Mouse (Mus musculus) monocyte, adult 5-6 weeks (primary cell): ENCODE results near the gene Proz. TPM values are rescaled to one million over a fixed set of nuclear protein-coding genes. Genes with fewer than 3 reads are reported as not detected.

ENCODE experiments used
- ATAC-seq: fragments of 153-309, 156-312 bp; replicated peaks from 2 replicates; pipeline ENCODE4 v1.8.0; 2017; ENCODE audit warnings: mild to moderate bottlenecking; ENCODE audit not compliant: low TSS enrichment, insufficient number of reproducible peaks, severe bottlenecking, poor library complexity, low FRiP score
- total RNA-seq: library from RNA; stranded (forward); fragments of 200-1000, 200-491, 200-594 nt; gene quantifications from 3 replicates; pipeline ENCODE4 v1.2.3, GENCODE M21; 2017

Gene Proz
- 0.68 TPM in 1 of 3 replicates, not detected in the others for total RNA-seq

DNA sequence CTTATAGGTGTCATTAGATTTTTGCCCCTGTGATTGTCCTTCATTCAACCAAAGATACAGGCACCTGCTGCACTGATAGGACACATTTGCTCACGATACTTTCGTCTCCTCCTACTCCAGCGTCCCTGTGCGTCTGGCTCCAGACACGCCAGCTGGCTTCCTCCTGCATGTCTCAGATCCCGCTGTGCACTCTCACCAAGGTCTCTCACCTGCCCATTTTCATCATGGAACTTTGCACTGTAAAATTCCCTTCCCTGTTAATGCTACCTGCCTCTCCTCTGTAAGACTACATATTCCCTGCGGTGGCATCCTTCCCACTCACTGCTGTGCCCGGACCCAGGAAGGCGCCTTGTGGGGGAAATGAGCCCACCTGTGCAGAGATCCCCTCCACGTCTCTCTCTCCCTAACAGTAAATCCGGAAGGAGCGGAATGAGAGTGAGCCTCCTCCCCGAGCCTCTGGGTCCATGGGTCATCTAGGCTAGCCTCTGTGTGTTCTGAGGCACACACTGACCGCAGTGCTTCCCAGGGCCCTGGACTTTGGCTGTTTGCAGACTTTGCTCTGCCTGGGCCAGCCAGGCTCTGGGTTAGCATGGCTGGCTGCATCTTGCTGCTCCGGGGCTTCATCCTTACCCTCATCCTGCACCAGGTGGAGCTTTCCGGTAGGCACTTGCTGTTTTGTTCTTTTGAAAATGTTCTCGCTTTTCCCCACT lies at the start of gene Proz:
TSS of gene Proz (plus strand) at position 474 of the 710 bp plus-strand sequence.
- no peak for ATAC-seq

GRCm38 (mm10) chr8:13019560-13019959 lies 41.2 kb upstream of the Proz start:
- no peak for ATAC-seq

DNA sequence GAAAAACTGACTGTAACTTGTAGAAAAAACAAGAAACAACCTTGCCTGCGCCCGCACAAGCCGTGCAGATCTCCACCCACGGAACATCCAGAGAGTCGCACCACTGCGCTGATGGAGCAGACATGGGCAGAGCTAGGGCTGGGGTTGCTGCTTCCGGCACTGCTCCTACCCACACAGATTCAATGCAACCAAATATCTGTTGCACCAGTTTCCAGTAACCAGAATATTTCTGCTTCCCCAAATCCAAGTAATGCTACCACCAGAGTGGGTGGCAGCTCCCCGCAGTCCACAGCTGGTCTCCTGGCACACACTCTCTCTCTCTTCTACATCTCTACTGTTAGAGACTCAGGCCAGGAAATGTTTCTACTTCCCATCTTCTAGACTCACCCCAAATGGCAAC lies 38.9 kb upstream of the Proz start:
- 0 out of 2 replicates have a peak, but pooled peaks have one; percentile 34 for ATAC-seq

- no peak for ATAC-seq
Observed at GRCm38 (mm10) chr8:13025487-13026224, 35.1 kb upstream of the Proz start, which contains the start of gene F7. Gene F7, plus strand, starts transcription at chr8:13026034.

DNA sequence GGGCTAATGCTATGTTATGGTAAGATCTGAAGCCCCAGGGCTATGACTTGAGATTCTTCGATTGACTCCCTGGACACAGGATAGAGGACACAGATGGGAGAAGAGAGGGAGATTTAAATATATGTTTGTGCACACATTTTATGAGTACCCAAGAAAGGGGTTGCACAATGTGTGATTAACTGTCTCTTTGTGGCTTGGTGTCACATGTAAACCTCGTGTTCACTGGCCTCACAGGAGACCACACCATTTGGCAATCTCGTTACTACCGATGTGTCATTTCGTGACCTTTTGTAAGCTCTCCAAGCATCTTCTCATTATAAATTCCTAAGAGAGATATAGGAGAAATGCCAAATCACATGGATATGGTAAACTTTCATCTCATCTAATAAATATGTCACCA lies 33.1 kb upstream of the Proz start:
- peak; percentile 67 for ATAC-seq

- ATAC-seq = peak; percentile 66
Observed at GRCm38 (mm10) chr8:13028482-13028881, 32.2 kb upstream of the Proz start.

DNA sequence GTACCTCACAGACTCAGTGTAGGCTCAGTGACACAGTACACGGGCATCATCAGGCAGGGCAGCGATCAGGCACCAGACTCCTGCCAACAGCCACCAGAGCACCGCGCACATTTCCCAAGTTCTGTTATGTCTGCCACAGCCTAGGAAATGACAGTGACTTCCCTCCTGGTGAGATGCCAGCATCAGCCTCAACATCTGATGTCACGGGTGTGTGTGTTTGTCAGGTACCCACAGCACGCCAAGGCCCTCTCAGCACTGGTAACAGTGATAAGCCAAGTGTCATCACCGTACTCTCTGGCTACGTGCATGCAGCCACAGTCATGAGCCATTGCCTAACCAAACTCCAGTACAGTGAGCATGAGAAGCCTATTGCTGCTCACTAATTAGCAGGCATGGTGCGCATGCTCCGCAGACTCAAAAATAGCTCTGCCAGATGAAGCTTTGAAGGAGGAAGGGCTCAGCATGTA lies 24.3 kb upstream of the Proz start:
- ATAC-seq = peak; percentile 61

DNA sequence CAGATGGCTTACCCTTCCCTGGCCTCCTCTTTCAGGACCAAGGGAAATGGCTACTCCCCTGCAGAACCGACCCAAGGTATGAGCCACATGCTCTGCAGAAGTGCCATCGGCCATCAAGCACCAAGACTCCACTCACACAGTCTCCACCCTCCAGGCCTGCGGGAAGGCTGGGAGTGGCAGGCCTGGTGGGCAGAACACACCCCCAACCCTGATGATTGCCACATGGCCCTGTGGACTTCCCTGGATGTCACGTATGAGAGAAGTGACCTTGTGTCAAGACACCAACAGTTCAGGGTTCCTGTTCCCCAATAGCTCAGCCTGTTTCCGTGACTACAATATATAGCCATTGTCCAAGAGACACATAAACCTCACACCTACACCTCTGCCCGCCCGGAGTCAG lies 23.7 kb upstream of the Proz start, which contains the start of gene F10:
TSS of gene F10 (plus strand) at position 294 of the 400 bp plus-strand sequence.
- peak; percentile 72 for ATAC-seq

GRCm38 (mm10) chr8:13037569-13037968 lies 23.1 kb upstream of the Proz start:
- ATAC-seq = no peak

DNA sequence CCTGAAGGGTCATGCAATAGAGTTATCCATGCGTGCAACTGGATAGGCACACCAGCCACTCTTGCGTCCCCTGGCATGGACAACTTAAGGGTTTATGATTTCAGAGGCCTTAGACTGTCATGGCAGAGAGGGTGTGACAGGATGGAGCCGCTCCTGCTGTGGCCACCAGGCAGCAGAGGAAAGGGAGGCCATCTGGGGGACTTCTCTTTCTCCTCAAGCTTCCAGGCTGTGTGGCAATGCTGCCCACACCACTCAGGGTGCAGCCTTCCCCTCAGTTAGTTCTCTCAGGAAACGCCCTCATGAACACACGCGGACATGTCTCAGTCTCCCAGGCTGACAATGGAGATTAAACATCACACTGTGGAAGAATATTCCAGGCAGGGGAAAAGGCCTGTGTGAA lies 21.7 kb upstream of the Proz start:
- ATAC-seq = peak; percentile 66

- ATAC-seq = no peak
Observed at GRCm38 (mm10) chr8:13041459-13041858, 19.3 kb upstream of the Proz start.

GRCm38 (mm10) chr8:13047652-13048051 lies 13.1 kb upstream of the Proz start:
- ATAC-seq = no peak

DNA sequence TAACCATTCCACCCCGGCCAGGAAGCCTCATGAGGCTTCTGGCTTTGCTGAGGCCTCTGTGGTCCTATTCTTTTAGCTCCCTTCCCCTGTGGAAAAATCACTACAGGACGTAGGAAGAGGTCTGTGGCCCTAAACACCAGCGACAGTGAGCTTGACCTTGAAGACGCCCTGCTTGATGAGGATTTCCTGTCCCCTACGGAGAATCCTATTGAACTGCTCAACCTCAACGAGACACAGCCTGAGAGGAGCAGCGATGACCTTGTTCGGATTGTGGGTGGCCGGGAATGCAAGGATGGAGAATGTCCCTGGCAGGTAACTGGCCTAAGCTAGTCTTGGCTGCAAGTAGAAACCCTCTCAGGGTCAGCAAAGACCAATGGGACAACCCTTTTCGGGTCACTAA lies 10.2 kb upstream of the Proz start:
- no peak for ATAC-seq

GRCm38 (mm10) chr8:13057351-13057750 lies 3.4 kb upstream of the Proz start:
- ATAC-seq = no peak

- ATAC-seq = no peak
Observed at GRCm38 (mm10) chr8:13063112-13063511, 2.4 kb downstream of the Proz start.

- ATAC-seq = no peak
Observed at GRCm38 (mm10) chr8:13073255-13073654, 12.5 kb downstream of the Proz start.

DNA sequence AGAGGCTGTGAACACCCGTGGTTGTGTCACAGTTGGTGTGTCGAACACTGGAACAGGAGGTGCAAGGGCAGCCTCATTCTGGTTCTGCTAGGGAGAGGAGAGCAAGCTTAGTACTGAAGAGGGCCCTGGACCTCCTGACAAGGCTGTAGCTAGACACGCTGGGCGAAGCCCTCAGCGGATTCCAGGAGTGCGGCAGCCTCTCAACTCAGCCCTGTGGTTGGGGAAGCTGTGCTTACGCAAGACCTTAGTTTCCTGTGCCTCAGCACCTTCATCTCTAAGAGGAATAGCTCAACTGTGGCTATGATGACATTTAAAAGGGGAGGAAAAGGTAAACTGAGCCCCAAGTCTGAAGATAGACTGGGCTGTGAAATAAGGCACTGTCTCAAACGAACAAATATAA lies 14.3 kb downstream of the Proz start:
- ATAC-seq = no peak

DNA sequence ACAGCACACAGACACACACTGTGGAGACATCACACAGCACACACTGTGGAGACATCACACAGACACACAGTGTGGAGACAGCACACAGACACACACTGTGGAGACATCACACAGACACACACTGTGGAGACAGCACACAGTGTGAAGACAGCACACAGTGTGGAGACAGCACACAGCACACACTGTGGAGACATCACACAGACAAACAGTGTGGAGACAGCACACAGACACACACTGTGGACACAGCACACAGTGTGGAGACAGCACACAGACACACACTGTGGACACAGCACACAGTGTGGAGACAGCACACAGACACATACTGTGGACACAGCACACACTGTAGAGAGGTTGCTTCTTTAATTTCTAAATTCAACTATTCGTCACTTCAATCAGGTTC lies 14.9 kb downstream of the Proz start:
- peak; percentile 18; the same call in 1 of the 2 replicates for ATAC-seq

DNA sequence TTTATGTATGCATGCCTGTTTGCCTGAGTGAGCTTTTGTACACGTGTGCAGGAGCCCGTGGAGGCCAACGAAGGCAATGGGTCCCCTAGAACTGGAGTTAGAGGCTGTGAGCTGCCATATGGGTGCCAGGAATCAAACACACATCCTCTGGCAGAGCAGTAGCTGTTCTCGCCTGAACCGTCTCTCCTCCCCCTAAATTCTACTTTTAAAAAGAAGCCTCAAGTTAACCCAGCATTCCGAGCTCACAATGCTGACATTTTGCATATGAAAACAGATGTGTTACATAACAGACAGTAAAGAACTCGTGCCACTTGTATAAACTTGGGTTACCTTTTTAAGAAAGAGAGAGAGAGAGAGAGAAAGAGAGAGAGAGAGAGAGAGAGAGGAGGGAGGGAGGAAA lies 16.8 kb downstream of the Proz start:
- no peak for ATAC-seq

- peak; percentile 76 for ATAC-seq
Observed at GRCm38 (mm10) chr8:13104691-13105086, 44.0 kb downstream of the Proz start.
